Mouse (Mus musculus) skeletal muscle tissue, postnatal 0 days (tissue): ENCODE data around the gene Dctpp1. TPM values are rescaled to one million over a fixed set of nuclear protein-coding genes. Genes with fewer than 3 reads are reported as not detected.

Source experiments
- polyA plus RNA-seq: library from polyadenylated mRNA; unstranded; fragments of >200 nt; fragmentation: Nextera tagmentation; extraction: Ambion mirVana; gene quantifications from 2 replicates; pipeline ENCODE4 v1.2.1, GENCODE M21; 2015

The Dctpp1 gene
- polyA plus RNA-seq: 56.2 and 58.8 TPM in 2 replicates

DNA sequence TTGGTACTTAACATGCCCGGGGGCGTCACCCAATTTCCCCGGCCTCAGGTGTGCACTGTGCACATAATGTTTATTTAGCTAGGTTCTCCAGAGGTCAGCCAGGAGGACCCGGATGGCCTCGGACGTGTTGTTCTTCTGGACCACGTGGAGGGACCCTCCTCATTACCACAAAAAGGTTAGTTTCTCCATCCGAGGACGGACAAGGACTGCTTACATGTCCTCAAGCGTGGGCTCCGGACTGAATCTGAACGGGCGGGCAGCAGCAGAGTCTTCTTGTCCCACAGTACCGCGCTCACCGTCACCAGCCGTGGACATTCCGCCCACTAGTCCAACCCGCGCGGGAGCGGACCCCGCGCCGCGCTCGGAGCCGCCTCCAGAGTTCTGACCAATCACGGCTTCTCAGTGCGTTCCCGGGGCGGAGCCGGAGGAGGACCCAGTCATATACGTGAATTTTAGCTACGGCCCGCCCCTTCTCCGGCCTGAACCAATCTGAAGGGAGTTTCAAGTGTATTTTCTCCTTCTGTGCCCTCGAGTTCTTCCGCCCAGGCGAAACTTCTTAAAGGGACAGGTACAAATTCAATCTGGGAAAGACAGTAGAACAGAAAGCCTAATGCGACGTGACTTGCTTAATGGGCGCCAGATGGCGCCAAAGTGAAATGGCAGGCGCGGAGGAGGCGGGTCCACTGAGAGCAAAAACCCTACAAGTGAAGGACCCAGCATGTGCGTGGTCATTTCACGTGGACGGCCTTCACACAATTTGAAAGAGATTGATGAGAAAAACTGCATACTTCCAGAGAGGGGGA, at the start of gene Dctpp1:
Gene Dctpp1 (minus strand): TSS at position 401 of the 803 bp plus-strand sequence.

DNA sequence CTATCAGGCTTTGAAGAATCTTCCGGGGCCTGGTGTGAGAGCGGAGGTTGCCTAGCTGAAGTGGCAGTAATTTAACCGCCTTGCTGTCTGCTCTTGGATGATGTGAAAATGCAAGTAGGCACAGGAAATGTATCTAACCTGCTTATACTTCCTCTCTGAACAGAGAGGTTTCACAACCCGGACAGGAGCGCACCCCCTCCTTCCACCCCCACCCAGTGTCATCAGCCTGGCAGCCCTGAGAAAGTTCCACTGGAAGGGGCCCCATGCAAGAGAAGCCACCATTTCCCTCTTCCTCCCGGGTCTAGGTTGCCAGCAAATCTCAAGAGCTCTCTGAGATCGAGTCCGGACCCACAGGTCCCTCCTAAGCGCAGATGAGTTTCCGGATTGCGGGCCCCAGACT, 35.6 kb upstream of the Dctpp1 start, which contains the start of gene Itgal:
Gene Itgal (plus strand): TSS at position 163 of the 400 bp plus-strand sequence.

DNA sequence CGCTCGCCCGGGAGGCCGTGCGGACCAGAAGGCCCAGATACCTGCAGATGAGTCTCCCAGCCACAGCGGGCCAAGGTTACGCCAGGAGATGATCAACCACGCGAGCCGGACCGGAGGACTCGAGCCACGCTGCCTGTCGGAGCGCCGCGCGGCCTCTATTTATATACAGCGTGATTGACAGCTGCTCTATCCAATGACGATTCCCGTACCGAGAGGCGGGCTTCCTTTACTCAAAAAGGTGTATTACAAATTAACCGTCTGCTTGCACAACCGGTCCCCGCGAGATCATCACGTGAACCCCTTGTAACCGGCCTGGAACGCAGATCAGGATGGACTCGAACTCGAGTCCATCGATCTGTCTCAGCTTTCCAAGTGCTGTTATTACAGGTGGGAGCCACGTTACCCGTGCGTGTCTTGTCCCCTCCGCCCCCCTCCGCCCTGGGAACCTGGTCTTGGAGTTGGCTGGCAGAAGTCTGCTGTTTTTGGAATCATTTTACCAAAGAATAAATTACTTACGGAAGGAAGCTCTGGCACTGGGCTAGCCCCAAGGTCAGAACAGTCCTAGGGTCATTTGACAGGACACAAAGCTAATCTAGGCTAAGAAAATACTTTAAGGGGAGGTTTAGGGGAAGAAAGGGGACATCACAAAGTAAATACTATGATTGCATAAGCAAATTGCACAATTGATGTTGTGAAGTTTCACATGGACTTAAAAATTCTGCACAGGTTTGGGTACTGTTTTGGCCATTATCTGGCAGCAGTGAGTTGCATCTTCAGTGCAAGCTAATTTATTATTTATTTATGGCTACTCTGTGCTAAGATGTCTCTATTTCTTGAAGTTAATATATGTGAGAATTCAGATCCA, 13.6 kb upstream of the Dctpp1 start, which contains the start of gene Sephs2:
Gene Sephs2 (minus strand): TSS at position 131 of the 865 bp plus-strand sequence.

DNA sequence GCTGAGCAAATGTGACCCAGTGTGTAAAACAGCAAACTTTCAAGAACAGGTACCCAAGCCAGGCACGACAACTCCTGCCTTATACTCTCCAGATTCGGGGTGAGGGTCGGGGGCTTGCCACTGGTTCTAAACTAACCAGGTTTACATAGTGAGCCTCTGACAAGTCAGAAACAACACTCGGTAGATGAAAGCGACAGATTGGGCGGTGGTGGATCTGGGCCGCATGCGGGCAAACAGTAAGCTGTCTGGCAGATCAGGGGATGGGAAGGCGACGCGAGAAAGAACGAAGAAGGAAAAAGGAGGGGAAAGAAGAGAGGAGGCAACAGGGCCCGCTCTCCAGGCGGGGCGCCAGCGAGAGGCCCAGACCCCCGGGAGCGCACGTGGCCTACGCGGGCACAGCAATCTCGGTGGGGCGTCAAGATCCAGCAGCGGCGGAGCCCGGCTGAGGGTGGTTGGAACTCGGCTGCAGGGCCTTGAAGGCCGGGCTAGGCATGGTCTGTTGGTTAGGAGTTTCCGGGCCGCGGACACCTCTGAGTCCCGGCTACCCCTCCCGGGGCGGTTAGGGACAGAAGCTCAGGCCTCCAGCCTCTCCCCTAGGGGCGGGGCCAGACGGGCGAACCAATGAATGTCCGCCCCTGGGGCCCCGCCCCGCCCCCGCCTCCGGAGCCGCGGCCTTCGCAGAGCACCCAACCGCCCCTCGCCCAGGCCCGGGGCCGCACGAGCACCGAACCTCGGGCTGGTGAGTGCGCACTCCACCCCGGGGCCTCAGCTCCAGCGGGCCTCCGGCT, 16.4 kb downstream of the Dctpp1 start, which contains the start of gene Zfp771:
Gene Zfp771 (plus strand): TSS at position 405 of the 788 bp plus-strand sequence.

DNA sequence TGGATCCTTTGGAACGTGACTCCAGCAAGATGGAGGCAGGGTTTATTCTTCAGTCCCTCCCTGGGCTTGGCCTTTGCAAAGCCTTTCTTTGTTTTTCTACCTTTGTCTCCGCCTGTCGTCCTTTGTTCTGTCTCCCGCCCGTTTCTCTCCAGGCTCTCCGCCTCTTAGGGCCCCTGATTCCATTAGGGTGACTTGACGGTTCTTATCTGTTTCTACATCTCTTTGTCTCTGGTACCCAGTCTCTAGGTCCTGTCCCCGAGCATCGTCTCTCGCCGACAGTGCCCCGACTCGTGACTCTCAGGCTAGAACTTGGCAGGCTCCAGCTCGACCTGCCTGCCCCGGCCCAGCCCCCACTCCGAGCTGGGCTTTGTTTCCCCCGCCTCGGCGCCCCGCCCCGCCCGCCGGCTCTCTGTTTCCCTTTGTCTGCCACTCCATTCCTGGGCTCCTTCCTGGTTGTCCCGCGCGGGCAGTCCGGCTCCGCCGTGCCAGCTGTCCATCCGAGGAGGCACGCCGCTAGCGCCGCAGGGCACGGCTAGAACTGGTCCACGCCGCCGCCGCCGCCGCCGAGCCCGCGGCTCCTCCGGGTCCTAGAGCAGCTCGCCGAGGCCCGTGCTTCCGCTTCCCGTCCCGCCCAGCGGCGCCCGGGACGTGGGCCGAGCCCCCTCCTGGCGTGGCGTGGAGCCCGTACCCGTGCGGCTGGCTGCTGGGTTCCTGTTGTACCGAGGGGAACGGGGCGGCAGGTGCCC, 27.7 kb downstream of the Dctpp1 start, which contains the start of the genes Zfp553 and Sept1:
Gene Zfp553 (plus strand): TSS at position 440 of the 746 bp plus-strand sequence.
Gene Sept1 (minus strand): TSS at position 509 of the 746 bp plus-strand sequence.

DNA sequence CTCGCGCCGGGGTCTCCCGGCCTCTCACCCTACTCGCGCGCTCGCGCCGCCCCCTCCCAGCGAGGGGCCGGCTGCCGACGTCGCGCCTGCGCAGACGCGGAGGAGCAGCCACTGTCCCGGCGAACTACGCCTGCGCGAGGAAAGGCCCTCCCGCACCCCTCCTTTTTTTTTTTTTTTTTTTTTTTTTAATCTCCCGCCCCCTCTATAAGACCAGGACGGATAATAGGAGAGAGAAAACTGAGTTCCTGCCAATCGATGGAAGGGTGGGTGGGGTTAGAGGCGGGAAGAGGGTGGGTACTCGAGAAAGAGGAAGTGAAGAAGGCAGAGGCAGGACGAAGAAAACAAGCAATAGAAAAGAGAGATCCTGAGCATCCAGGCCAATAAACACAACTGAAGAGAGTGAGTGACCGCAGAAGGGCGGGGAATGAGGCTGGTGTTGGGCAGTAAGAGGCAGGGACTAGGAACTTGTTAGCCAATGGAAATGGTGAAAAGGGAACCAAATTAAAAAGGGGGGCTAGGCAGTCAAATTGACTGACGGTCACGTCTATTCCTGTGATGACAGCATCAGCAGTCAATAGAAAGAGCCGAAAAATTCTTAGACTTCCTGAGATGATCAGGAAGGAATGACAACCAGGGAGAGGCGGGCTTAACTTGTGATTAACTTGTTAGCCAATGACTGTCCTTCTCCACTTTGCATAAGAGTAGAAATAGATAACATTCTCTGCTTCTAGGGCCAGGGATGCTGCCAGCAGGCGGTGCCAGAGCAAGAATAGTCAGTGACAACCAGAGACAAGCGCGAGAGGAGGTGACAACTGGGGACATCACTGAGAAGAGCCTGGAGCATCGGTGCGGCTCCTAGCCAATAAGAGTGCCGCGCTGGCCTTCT, 51.7 kb downstream of the Dctpp1 start, which contains the start of gene Mylpf:
Gene Mylpf (plus strand): TSS at position 338 of the 886 bp plus-strand sequence.

DNA sequence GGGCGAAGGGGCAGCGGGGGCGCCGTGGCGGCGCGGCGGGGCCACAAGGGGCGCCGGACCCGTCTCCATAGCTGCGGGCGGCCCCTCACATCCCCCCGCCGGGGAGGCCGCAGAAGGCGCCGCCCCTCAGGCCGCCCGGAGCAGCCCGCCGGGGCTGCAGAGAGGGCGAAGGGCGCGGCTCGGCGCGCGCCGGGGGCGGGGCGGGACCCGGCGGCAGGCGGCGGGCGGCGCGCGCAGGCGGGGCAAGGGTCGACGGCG, 52.3 kb downstream of the Dctpp1 start, which contains the start of gene Tbc1d10b:
Gene Tbc1d10b (minus strand): TSS at position 174 of the 258 bp plus-strand sequence.

Other genes starting within 250 kb of the Dctpp1 start
- gene Mvp, start 246.1 kb downstream of the Dctpp1 start, polyA plus RNA-seq: 13.8 and 18.8 TPM in 2 replicates
- gene Pagr1b, start 244.2 kb downstream of the Dctpp1 start, polyA plus RNA-seq: not detected in 2 replicates
- gene Pagr1a, start 243.4 kb downstream of the Dctpp1 start, polyA plus RNA-seq: 37.2 and 37.9 TPM in 2 replicates
- gene Gm42742, start 239.6 kb downstream of the Dctpp1 start, polyA plus RNA-seq: 9.2 and 17.4 TPM in 2 replicates
- 3.0 and 4.0 TPM in 2 replicates for gene Prrt2, start 239.5 kb downstream of the Dctpp1 start, polyA plus RNA-seq
- gene Maz, start 233.7 kb downstream of the Dctpp1 start, polyA plus RNA-seq: 21.3 and 26.0 TPM in 2 replicates
- gene Kif22, start 218.2 kb downstream of the Dctpp1 start, polyA plus RNA-seq: 20.9 and 23.2 TPM in 2 replicates
- not detected in 2 replicates for gene Zg16, start 173.4 kb downstream of the Dctpp1 start, polyA plus RNA-seq
- gene AI467606, start 169.3 kb downstream of the Dctpp1 start, polyA plus RNA-seq: 2.4 and 2.7 TPM in 2 replicates
- gene Qprt, start 138.5 kb downstream of the Dctpp1 start, polyA plus RNA-seq: 5.4 and 5.8 TPM in 2 replicates
- gene Spn, start 122.9 kb downstream of the Dctpp1 start, polyA plus RNA-seq: 0.22 and 0.63 TPM in 2 replicates
- 22.0 and 23.9 TPM in 2 replicates for gene Cd2bp2, start 64.7 kb downstream of the Dctpp1 start, polyA plus RNA-seq
- gene Tbc1d10b, start 52.2 kb downstream of the Dctpp1 start, polyA plus RNA-seq: 17.3 and 19.1 TPM in 2 replicates
- 16,282 and 17,335 TPM in 2 replicates for gene Mylpf, start 51.8 kb downstream of the Dctpp1 start, polyA plus RNA-seq
- 8.7 and 9.9 TPM in 2 replicates for gene Zfp553, start 27.6 kb downstream of the Dctpp1 start, polyA plus RNA-seq
- gene Sept1, start 27.6 kb downstream of the Dctpp1 start, polyA plus RNA-seq: 8.5 and 9.1 TPM in 2 replicates
- gene Zfp771, start 16.4 kb downstream of the Dctpp1 start, polyA plus RNA-seq: 31.2 and 37.1 TPM in 2 replicates
- 36.9 and 48.8 TPM in 2 replicates for gene Sephs2, start 13.3 kb upstream of the Dctpp1 start, polyA plus RNA-seq
- gene Itgal, start 35.6 kb upstream of the Dctpp1 start, polyA plus RNA-seq: 1.9 TPM in 2 replicates
- gene Zfp768, start 84.9 kb upstream of the Dctpp1 start, polyA plus RNA-seq: 13.9 and 16.4 TPM in 2 replicates
- gene Zfp747, start 115.3 kb upstream of the Dctpp1 start, polyA plus RNA-seq: 3.9 and 4.4 TPM in 2 replicates
- gene 9130019O22Rik, start 126.5 kb upstream of the Dctpp1 start, polyA plus RNA-seq: 3.4 and 3.8 TPM in 2 replicates
- gene E430018J23Rik, start 132.9 kb upstream of the Dctpp1 start, polyA plus RNA-seq: 4.1 and 4.8 TPM in 2 replicates
- 3.1 and 3.4 TPM in 2 replicates for gene Zfp764, start 146.1 kb upstream of the Dctpp1 start, polyA plus RNA-seq
- gene Zfp688, start 161.4 kb upstream of the Dctpp1 start, polyA plus RNA-seq: 9.9 and 13.0 TPM in 2 replicates
- 2.4 and 2.6 TPM in 2 replicates for gene Zfp689, start 188.4 kb upstream of the Dctpp1 start, polyA plus RNA-seq
- gene Prr14, start 198.9 kb upstream of the Dctpp1 start, polyA plus RNA-seq: 17.3 and 23.2 TPM in 2 replicates
- 7.1 and 7.8 TPM in 2 replicates for gene Fbrs, start 218.5 kb upstream of the Dctpp1 start, polyA plus RNA-seq